Mouse (Mus musculus): ENCODE results near the gene Slc31a2. TPM values are rescaled to one million over a fixed set of nuclear protein-coding genes. Genes with fewer than 3 reads are reported as not detected.
A peak's percentile ranks its signal among the peaks of the same experiment; 100 is the strongest.

Slc31a2 gene
- total RNA-seq, 2 experiments from 2014 or later: 9.2 to 9.7 TPM

DNA sequence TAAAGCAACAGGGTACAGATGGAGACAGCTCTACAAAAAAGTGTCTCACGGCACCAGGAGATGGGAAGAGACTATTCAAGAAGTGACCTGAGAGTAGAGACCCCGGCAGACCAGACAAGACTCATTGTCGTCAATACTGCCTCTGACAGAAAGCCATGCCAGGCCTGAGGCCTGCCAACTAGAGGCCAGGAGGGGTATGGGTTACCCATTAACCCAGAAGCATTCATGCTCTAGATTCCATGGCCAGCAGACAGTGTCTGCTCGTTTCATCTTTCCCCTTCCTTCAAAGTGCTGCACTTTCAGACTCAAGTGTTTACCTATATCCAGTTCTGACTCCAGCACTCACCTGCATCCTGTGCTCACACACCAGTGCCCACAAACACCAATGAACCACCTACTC, 15.7 kb downstream of the Slc31a2 start:
- DNase-seq (ENCODE audit: low spot score in 2 of 2): no peak

- DNase-seq (ENCODE audit: low spot score in 2 of 2): no peak
These were observed 19.0 kb downstream of the Slc31a2 start for GRCm38 (mm10) chr4:62281319-62281718.

- DNase-seq (ENCODE audit: low spot score in 2 of 2): no peak
These were observed 20.6 kb downstream of the Slc31a2 start for GRCm38 (mm10) chr4:62282969-62283368.

DNA sequence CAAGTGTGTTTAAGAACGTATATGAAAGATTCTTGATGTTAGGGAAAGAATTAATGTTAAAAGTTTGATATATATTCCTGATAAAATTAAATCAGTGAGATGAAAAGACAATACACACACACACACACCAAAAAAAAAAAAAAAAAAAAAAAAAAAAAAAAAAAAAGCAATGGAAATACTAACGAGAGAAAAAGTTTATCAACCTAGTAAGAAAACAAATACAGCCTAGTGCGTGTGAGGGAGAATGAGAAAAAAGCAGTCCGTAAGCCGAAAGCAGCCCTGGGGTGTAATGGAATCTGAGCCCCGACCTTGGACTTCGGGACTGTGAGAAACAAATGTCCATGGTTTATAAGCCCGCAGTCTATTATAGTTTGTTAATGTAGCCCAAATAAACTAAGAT, 23.2 kb downstream of the Slc31a2 start:
- no peak for DNase-seq (ENCODE audit: low spot score in 2 of 2)

DNA sequence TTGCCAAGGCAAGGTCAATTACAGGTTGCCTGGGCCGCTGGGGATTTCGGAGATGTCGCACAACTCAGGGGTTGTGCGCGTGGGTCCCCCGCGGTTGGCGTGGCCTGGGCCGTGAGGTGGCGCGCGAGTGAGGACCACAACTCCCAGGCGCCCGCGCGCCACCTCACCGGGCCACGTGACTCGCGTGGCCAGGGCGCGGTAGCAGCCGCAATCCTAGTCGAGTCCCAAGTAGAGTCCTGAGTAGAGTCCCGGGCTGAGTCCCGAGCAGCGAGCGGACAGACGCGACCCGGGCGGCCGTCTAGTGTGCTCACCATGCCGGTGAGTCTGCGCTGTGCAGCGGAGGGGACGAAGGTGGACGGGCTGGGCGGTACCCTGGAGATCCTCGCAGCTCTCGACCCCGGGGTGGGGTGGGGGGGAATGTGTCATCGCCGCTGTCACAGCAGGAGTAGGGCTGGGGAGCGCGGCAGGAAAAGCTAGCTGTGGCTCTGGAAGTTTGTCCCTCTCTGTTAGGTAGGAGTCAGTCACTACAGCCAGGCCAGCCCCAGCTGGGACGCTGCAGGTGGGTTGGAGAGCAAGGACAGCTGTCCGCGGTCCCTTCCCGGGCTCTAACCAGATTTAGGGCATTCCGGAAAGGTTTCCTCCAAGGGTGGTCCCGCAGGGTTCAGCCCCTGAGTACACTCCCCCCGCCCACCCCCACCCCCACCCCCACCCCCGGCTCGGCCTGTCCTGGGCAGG, 24.1 kb downstream of the Slc31a2 start:
- peak; percentile 62 to 85 for DNase-seq (ENCODE audit: low spot score in 2 of 2)

DNA sequence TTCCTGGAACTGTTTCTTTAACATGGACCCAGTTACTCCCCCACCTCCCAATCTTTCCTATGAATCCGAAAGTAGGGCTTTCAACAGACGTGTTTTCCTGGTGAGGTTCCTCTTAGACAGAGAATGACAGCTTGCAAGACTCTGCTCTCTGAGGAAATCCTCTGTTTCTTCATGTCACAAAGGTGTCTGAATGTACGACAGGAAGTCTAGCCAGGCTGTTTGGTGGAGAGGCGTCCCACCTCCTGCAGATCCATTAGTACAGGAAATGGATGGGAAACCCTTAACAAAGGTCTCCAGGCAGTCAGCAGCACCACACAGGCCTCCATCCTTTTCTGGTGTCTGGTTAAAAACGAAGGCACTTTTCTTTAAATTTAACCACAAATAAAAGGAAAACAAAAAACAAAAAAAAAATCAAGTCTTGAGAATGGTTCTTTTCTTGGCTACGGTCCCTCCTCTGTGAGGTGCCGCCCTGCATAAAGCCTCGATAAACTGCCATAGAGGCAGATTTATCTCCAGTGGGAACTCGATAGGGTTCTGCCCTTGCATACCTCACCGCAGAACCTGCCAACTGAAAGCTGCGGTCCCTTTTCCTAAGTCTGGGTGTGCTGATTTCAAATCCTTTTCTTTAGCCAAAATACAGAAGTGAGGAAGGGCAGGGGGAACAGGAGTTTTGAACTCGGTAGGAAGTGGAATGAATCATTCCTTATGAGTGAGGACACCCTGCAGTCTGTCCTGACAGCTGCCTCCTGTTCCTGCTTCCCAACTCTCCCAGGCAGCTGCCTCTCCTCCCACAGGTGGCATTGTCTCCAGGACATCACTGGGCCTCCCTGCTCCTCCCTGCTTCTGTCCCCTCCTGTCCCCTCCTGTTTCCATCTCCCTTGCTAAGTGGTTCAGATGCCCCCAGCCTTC, 24.9 kb downstream of the Slc31a2 start:
- DNase-seq (ENCODE audit: low spot score in 2 of 2): no peak

- no peak for DNase-seq (ENCODE audit: low spot score in 2 of 2)
These were observed 26.9 kb downstream of the Slc31a2 start for GRCm38 (mm10) chr4:62289226-62289625.

DNA sequence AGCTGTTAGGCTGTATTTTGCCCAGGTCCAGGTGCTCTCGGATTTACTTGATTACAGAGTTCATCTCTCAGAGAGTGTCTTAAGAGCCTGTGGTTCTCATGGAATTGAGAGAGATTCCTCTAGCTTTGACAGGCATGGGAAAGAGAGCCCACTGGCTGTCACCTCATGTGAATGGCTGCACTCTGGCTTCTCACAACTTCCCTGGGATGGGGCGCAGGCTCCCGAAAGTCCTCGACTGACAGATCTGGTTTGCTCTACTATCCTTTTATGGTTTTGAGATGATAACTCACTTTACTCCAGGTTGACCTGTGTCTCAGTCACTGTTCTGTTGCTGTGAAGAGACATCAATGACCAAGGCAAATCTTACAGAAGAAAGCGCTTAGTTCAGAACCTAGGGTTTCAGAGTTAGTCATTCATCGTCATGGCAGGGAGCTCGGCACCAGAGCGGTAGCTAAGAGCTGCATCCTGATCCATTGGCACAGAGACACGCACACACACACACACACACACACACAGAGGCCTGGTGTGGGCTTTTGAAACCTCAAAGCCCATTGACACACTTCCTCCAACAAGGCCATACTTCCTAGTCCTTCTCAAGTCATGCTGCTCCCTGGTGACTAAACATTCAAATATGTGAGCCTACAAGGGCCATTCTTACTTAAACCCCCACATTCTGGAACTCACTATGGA, 28.6 kb downstream of the Slc31a2 start:
- no peak for DNase-seq (ENCODE audit: low spot score in 2 of 2)

- DNase-seq (ENCODE audit: low spot score in 2 of 2): no peak
These were observed 30.3 kb downstream of the Slc31a2 start for GRCm38 (mm10) chr4:62292461-62293180.

- DNase-seq (ENCODE audit: low spot score in 2 of 2): no peak
These were observed 31.0 kb downstream of the Slc31a2 start for GRCm38 (mm10) chr4:62293219-62293861.

DNA sequence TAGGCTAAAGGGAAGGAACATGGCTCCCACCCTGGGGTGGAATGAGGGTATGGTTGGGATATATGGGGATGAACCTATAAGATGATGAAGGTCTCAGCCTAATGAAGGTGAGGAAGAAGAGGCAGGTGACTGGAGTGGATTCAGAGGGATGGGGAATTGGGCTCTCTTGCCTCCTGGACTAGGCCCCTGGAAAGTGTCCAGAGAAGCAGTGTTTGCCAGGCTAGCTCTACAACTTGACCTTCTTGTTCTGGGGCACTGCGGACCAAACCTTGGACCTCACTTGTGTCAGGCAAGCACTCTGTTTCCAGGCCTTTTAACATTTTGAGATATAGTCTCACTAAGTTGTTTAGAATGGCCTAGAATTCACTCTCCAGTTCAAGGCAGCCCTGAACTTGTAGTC, 32.4 kb downstream of the Slc31a2 start:
- no peak for DNase-seq (ENCODE audit: low spot score in 2 of 2)

DNA sequence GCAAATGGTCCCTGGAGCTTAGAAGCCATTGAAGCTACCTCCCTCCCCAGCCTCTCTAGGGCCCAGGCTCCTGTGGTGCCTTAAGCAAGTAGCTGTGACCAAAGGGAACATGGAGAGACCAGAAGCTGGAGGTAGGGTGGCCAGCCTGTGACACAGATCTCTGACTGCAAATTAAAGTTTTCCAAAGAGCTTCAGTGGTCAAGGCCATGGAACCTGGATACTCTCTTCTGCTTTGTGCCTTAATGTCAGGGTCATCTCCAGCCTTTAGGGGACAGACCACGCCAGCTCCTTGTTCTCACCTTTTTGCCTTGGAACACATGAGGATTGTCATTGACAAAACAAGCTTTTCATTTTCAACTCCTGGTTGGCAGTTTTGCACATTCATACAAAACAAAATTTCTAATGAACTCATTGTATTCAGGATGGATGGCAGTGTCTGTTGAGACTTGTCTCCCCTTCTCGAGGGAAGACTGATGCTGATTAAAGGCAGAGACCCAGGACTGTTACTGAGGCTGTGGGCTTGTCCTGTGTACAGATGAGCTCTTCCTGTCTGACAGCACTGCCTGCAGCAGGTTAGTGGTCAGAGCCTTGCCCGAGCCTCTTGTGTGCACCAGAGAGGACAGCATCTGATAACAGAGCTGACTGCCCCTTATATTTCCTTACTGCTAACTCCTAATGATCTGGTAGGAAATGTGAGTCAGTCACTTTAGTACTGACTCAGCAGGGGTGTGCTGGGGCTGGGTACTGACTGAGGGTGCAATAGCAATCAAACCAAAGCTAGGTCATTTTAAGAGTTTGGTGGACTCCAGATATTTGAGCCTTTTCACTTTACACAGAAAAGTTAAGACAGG, 35.1 kb downstream of the Slc31a2 start:
- DNase-seq (ENCODE audit: low spot score in 2 of 2): no peak

DNA sequence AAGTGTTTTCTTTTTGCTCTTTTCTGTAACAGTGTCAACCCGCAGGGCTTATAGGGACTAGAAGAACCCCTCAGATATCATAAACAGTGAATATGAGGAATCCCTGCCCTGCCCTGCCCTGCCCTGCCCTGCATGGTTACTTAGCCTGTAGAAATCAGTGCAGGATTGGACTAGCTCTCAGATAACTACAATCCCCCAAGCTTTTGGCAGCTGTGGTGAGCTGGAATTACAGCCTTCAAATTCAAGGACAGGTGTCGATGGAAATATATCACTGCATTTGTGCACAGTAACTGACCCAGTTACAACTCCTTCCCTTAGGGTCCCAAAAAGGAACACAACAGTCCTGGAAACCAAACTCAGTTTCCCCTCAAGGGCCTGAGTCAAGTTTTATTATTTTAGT, 37.6 kb downstream of the Slc31a2 start:
- DNase-seq (ENCODE audit: low spot score in 2 of 2): no peak

GRCm38 (mm10) chr4:62302795-62303194, 40.4 kb downstream of the Slc31a2 start:
- no peak for DNase-seq (ENCODE audit: low spot score in 2 of 2)

GRCm38 (mm10) chr4:62303288-62303687, 40.9 kb downstream of the Slc31a2 start:
- no peak for DNase-seq (ENCODE audit: low spot score in 2 of 2)

- DNase-seq (ENCODE audit: low spot score in 2 of 2): no peak
These were observed 43.9 kb downstream of the Slc31a2 start for GRCm38 (mm10) chr4:62306301-62306700.

DNA sequence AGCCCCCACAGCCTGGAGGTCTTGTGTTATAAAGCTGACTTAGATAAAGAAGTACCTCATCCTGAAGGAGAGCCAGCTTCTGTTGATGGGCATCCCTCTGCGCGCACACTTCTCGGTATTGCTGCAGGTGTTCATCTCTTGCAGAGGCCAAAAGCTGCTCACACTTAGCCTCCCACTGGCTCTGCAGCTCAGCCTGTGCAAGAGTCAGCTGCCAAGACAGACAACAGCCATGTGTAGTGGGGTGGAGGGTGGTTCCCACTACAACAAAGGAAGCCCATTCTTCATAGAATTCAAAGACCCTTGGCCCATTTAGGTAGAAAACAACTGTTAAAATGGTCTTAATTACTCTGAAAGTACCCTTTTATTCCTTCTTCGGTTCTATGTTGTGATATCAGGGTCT, 44.5 kb downstream of the Slc31a2 start:
- DNase-seq (ENCODE audit: low spot score in 2 of 2): no peak

- DNase-seq (ENCODE audit: low spot score in 2 of 2): no peak
These were observed 46.0 kb downstream of the Slc31a2 start for GRCm38 (mm10) chr4:62308406-62308805.

DNA sequence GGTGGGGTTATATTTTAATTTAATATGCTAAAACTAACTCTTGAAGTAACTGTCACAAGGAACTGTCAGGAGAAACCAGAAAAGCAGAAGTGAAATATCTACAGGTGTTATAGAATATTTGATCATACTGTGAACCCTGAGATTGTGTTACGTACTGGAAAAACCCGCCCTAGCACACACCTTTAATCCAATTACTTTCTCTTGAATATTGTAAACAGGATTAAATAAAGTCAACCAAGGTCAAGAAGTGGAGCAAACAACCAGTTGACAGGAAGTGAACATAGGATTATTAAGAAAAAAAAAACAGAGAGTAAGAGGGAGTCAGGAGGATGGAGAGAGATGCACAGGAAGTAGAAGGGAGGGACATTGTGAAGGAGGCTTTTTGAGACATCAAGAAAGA, 50.5 kb downstream of the Slc31a2 start:
- DNase-seq (ENCODE audit: low spot score in 2 of 2): no peak

Data from layer of hippocampus, adult 18-20 months (tissue).